Mouse (Mus musculus) splenic B cell, adult 2 months (primary cell): ENCODE measurements at regions not wholly inside any gene's neighbourhood (a gene's known extent, or its start where the extent isn't known, plus 50 kb on each side); places are given as distances from the start of the nearest gene placed in this dataset.

ENCODE experiments used
- DNase-seq: peaks from one replicate; pipeline ENCODE4 v3.0.0-alpha.2; 2011; ENCODE audit warnings: low read depth, low spot score
- H3K27me3 ChIP-seq: 2 replicates; pipeline ENCODE4 v1.6.1; 2012; ENCODE audit warnings: mild to moderate bottlenecking, low read length, moderate library complexity, mixed read lengths; ENCODE audit not compliant: control insufficient read depth, poor library complexity, insufficient read depth, severe bottlenecking
- H3K36me3 ChIP-seq: 2 replicates; pipeline ENCODE4 v1.6.1; 2012; ENCODE audit warnings: mild to moderate bottlenecking, low read length, moderate library complexity, mixed read lengths; ENCODE audit not compliant: control insufficient read depth, poor library complexity, insufficient read depth, severe bottlenecking

GRCm38 (mm10) chr12:12882931-12883553, 58.7 kb downstream of the Mycn start:
- Histone ChIP-seq H3K36me3 (no peaks in the 10 kb centered on the region), H3K27me3 (no peaks in the 10 kb centered on the region)
- no peak for DNase-seq

GRCm38 (mm10) chr12:12878031-12878430, 63.7 kb downstream of the Mycn start:
- H3K36me3 ChIP-seq: no peaks in the 10 kb centered on the region
- DNase-seq: no peak
- no peaks in the 10 kb centered on the region for H3K27me3 ChIP-seq

GRCm38 (mm10) chr12:12877539-12877938, 64.2 kb downstream of the Mycn start:
- Histone ChIP-seq H3K27me3 (no peaks in the 10 kb centered on the region), H3K36me3 (no peaks in the 10 kb centered on the region)
- no peak for DNase-seq

GRCm38 (mm10) chr12:12875976-12876745, 65.6 kb downstream of the Mycn start:
- H3K36me3 ChIP-seq: no peaks in the 10 kb centered on the region
- no peaks in the 10 kb centered on the region for H3K27me3 ChIP-seq
- DNase-seq: no peak

- Histone ChIP-seq H3K27me3 (no peaks in the 10 kb centered on the region), H3K36me3 (no peaks in the 10 kb centered on the region)
- DNase-seq: no peak
These were observed 68.2 kb downstream of the Mycn start for GRCm38 (mm10) chr12:12873551-12873950.

- no peak for DNase-seq
- H3K36me3 ChIP-seq: no peaks in the 10 kb centered on the region
- no peaks in the 10 kb centered on the region for H3K27me3 ChIP-seq
These were observed 68.7 kb downstream of the Mycn start for GRCm38 (mm10) chr12:12872974-12873373.

GRCm38 (mm10) chr12:12871272-12871671, 70.4 kb downstream of the Mycn start:
- no peaks in the 10 kb centered on the region for H3K27me3 ChIP-seq
- no peak for DNase-seq
- no peaks in the 10 kb centered on the region for H3K36me3 ChIP-seq

GRCm38 (mm10) chr12:12866590-12866989, 75.1 kb downstream of the Mycn start:
- H3K36me3 ChIP-seq: no peaks in the 10 kb centered on the region
- no peaks in the 10 kb centered on the region for H3K27me3 ChIP-seq
- no peak for DNase-seq

GRCm38 (mm10) chr12:12850681-12851080, 91.0 kb downstream of the Mycn start:
- DNase-seq: no peak
- H3K36me3 ChIP-seq: no peaks in the 10 kb centered on the region
- H3K27me3 ChIP-seq: no peaks in the 10 kb centered on the region

- DNase-seq: no peak
- H3K27me3 ChIP-seq: no peaks in the 10 kb centered on the region
These were observed 95.0 kb downstream of the Mycn start for GRCm38 (mm10) chr12:12846716-12847115.

GRCm38 (mm10) chr12:12842247-12842957, 99.3 kb downstream of the Mycn start:
- Histone ChIP-seq H3K36me3 (no peaks in the 10 kb centered on the region), H3K27me3 (no peaks in the 10 kb centered on the region)
- DNase-seq: no peak

More at GRCm38 (mm10) chr12:12846716-12847115, 95.0 kb downstream of the Mycn start:
- no peaks in the 10 kb centered on the region for H3K36me3 ChIP-seq

- no peak for DNase-seq
- no peaks in the 10 kb centered on the region for H3K36me3 ChIP-seq
- no peaks in the 10 kb centered on the region for H3K27me3 ChIP-seq
These were observed 100.1 kb downstream of the Mycn start for GRCm38 (mm10) chr12:12841385-12842238.

- DNase-seq: no peak
- no peaks in the 10 kb centered on the region for H3K27me3 ChIP-seq
- H3K36me3 ChIP-seq: no peaks in the 10 kb centered on the region
These were observed 100.9 kb downstream of the Mycn start for GRCm38 (mm10) chr12:12840661-12841384.

GRCm38 (mm10) chr12:12837775-12838174, 103.9 kb downstream of the Mycn start:
- H3K36me3 ChIP-seq: no peaks in the 10 kb centered on the region
- no peaks in the 10 kb centered on the region for H3K27me3 ChIP-seq
- DNase-seq: no peak
